Mouse (Mus musculus): ENCODE measurements around the gene Ldlr. TPM values are rescaled to one million over a fixed set of nuclear protein-coding genes. Genes with fewer than 3 reads are reported as not detected.

Gene Ldlr
- total and polyA plus RNA-seq, 3 experiments, result 69.1 to 90.6 TPM; not detected in 1

DNA sequence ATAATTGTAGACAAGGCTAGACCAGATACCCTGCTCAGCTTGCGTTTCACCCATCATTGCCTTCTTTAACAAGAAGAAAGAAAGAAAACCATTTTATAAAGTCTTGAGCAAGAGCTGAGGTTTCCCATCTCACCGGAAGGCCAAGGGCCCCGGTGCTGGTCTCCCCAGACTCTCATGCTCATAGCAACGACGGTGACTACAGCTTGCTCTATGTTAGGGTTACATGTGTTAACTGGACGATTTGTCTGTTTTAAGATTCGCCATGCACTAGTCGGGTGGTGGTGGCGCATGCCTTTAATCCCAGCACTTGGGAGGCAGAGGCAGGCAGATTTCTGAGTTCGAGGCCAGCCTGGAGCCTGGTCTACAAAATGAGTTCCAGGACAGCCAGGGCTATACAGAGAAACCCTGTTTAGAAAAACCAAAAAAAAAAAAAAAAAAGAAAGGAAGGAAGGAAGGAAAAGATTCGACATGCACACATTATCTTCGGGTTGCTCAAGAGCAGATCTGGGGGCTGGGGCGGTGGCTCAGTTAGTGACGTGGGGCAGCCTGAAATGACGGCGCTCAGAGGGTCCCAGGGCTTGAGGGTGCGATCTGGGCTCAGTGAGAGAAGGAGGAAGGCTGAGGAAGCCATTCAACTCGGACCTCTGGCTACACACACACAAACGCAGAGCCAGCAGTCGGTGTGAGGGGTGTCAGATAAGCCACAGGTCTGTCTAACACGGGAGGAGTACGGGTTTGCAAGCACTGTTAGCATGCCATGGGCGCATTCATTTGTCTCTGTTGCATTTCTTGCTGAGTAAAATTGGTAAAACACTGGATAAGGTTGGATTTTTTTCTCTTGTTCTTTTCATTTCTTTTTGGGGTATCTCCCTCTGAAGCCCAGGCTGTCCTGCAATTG lies 2.2 kb downstream of the Ldlr start:
- Histone ChIP-seq H3K79me2 (ENCODE audit: control insufficient read depth, insufficient read depth, low read length, poor library complexity) (peaks cover 54% of the 10 kb centered on the region), H3K36me3 (ENCODE audit: control insufficient read depth in 1 of 2, insufficient read depth in 2 of 2, low read length in 2 of 2) (peaks cover 17 to 28% of the 10 kb centered on the region in 2 experiments), H3K4me3 (ENCODE audit: control insufficient read depth in 1 of 2, insufficient read depth in 1 of 2, low read depth in 2 of 2, low read length in 2 of 2) (peak overlapping the region; percentile 59 to 66), H3K9ac (ENCODE audit: control insufficient read depth, low read depth, low read length, poor library complexity, severe bottlenecking) (peak overlapping the region; percentile 52), H3K27ac (ENCODE audit: control insufficient read depth, low read depth, low read length) (peak overlapping the region; percentile 37), H3K27me3 (ENCODE audit: control insufficient read depth in 1 of 2, insufficient read depth in 2 of 2, low read length in 2 of 2) (no peaks in the 10 kb centered on the region), H3K4me1 (ENCODE audit: control insufficient read depth in 1 of 2, insufficient read depth in 2 of 2, low read length in 2 of 2) (peaks cover 16 to 40% of the 10 kb centered on the region in 2 experiments), H3K9me3 (replicated peaks; ENCODE audit: insufficient read depth, low read length) (no peaks in the 10 kb centered on the region)
- DNase-seq (ENCODE audit: low read depth, low spot score), result peak; percentile 87
- TF ChIP-seq ZMIZ1 (IDR thresholded peaks at IDR 0.05; ENCODE audit: low read depth, low read length) (no peak), ELF1 (IDR thresholded peaks at IDR 0.05; ENCODE audit: low read depth, low read length) (no peak), RCOR1 (IDR thresholded peaks at IDR 0.05; ENCODE audit: low read depth, low read length) (no peak), UBTF (IDR thresholded peaks at IDR 0.05; ENCODE audit: borderline replicate concordance, insufficient read depth, low read depth, low read length) (0 out of 2 replicates have a peak, but pooled peaks have one; percentile 42), GATA1 (IDR thresholded peaks at IDR 0.05; ENCODE audit: low read depth, low read length) (peak; percentile 38), TAL1 (IDR thresholded peaks at IDR 0.05; ENCODE audit: low read length) (peak; percentile 36; the same call in 1 of the 2 replicates), BHLHE40 (IDR thresholded peaks at IDR 0.05; ENCODE audit: borderline replicate concordance, low read depth, low read length) (no peak), MYC (IDR thresholded peaks at IDR 0.05; ENCODE audit: low read depth, low read length) (no peak), TBP (IDR thresholded peaks at IDR 0.05; ENCODE audit: low read depth, low read length) (peak; percentile 81)

DNA sequence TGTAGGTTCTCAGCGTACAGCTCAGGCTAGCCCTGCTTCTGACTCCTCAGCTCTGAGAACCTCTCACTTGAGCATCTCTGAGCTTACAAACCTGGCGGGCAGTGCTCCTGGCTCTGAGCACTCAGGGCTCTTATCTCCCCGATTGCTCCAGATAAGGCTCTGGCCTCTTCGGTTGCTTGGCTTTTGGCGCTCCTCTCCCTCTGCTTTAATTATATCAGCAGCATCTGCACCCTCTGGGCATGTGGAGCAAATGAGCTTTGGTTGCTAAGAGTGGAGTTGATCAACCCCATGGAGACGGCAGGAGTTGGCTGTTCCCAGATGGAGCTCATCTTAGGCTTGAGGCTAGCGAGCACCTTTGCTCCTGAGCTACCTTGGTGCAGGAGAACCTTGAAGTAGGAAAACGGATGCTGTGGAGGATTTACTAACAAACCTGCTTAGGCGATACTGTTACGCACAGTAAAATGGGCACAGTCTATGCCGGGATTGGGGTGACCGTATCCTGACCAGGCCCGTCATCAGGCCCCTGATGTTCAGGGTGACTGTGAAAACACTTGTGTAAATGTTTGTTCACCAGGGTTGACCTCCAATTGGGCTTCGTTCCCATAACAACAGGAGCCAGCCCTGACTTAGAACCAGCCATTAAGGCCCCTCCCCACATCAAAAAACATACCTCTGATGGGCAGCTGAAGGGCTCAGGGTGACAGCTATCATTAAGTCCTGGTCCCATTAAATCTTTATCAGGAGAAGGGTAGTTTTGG lies 3.1 kb downstream of the Ldlr start:
- no peak for TF ChIP-seq USF2 (IDR thresholded peaks at IDR 0.05; ENCODE audit: borderline replicate concordance in 1 of 2, insufficient read depth in 1 of 2, low read depth in 1 of 2, low read length in 2 of 2)
- no peak for TF ChIP-seq ZMIZ1 (IDR thresholded peaks at IDR 0.05; ENCODE audit: low read depth, low read length)
- no peak for TF ChIP-seq RAD21 (IDR thresholded peaks at IDR 0.05; ENCODE audit: low read depth, low read length)
- TF ChIP-seq HCFC1 (IDR thresholded peaks at IDR 0.05; ENCODE audit: low read depth, low read length), result no peak
- peak; percentile 91 for TF ChIP-seq GATA1 (IDR thresholded peaks at IDR 0.05; ENCODE audit: low read depth, low read length)
- TF ChIP-seq NRF1 (IDR thresholded peaks at IDR 0.05; ENCODE audit: insufficient read depth, low read depth, low read length, poor library complexity, severe bottlenecking), result no peak
- peaks cover 60% of the 10 kb centered on the region for H3K79me2 ChIP-seq (ENCODE audit: control insufficient read depth, insufficient read depth, low read length, poor library complexity)
- H3K9me3 ChIP-seq (replicated peaks; ENCODE audit: insufficient read depth, low read length), result no peaks in the 10 kb centered on the region
- H3K4me1 ChIP-seq (ENCODE audit: control insufficient read depth in 1 of 2, insufficient read depth in 2 of 2, low read length in 2 of 2), result peaks cover 16 to 40% of the 10 kb centered on the region in 2 experiments
- H3K27me3 ChIP-seq (ENCODE audit: control insufficient read depth in 1 of 2, insufficient read depth in 2 of 2, low read length in 2 of 2), result no peaks in the 10 kb centered on the region
- H3K27ac ChIP-seq (ENCODE audit: control insufficient read depth, low read depth, low read length), result no peak overlapping the region
- peak overlapping the region; percentile 52; the same call in 1 of the 2 replicates for H3K9ac ChIP-seq (ENCODE audit: control insufficient read depth, low read depth, low read length, poor library complexity, severe bottlenecking)
- DNase-seq (ENCODE audit: low read depth, low spot score), result no peak
- H3K36me3 ChIP-seq (ENCODE audit: control insufficient read depth in 1 of 2, insufficient read depth in 2 of 2, low read length in 2 of 2), result peaks cover 23 to 28% of the 10 kb centered on the region in 2 experiments
- peak overlapping the region; percentile 59 to 66 for H3K4me3 ChIP-seq (ENCODE audit: control insufficient read depth in 1 of 2, insufficient read depth in 1 of 2, low read depth in 2 of 2, low read length in 2 of 2)

Measured in MEL (cell line).